Mouse (Mus musculus) inflammation-experienced regulatory T-cells, adult 6 months (primary cell): ENCODE data around the gene Wdr11. TPM values are rescaled to one million over a fixed set of nuclear protein-coding genes. Genes with fewer than 3 reads are reported as not detected.

ENCODE experiments used
- ATAC-seq: one replicate; pipeline ENCODE4 v1.8.0; 2017
- polyA plus RNA-seq, 3 experiments: library from polyadenylated mRNA; unstranded; fragments of 100-300 nt; shearing (Covaris generic); gene quantifications; one replicate each; pipeline ENCODE4 v1.2.1; 2017

Gene Wdr11
- polyA plus RNA-seq, 3 experiments from 2014 or later, result 19.2 to 29.0 (median 22.5) TPM

DNA sequence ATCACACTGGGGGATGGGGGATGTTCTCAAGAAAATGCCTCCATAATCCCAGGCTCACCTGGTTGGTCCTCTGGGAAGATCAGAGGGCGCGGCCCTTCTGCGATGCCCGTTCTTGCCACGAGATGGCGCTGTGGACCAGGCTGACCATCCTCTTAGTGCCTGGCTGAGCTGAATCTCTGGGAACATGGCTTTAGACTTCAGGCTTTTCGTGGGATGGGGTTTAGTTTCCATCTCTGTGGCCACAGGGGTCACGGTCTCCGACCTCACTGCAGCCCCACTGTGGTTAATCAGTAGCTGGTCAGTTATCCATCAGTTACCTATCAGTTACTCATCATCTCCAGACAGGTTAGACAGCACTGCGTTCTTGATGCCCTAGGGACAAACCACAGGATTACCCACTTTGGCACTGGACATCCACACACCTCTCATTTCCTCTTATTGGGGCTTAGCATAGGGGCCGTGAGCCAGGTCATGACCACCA lies 62.2 kb downstream of the Wdr11 start:
- ATAC-seq, result no peak

GRCm38 (mm10) chr7:129654923-129655322 lies 63.3 kb downstream of the Wdr11 start:
- ATAC-seq, result no peak

DNA sequence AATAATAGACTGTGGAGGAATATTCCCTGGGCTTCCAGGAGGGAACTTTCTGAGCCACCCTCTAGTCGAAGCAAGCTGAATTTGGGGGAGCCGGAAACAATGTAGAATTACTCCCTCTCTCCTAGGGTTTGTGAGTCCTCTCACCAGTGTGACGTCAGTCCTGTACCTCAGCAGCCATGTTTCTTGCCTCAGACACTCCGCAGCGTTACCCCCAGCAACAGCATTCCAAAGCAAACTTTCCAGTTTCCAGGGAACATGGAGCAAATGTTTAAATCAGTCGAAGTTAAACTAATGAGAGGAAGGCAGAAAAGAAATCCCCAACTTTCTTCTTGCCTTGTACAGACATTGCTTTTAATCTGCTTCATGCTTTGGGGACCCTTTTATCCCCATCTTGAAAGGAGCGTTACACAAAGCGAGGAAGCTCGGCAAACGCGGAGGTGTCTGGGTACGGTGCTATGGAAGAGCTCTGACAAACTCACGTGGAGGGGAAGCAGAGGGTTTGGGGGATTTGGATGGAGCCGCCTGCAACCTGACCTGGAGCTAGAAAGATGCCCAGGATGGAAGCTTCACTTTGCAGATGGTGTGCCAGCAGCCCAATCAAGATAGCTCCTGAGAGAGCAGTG lies 64.1 kb downstream of the Wdr11 start:
- no peak for ATAC-seq

DNA sequence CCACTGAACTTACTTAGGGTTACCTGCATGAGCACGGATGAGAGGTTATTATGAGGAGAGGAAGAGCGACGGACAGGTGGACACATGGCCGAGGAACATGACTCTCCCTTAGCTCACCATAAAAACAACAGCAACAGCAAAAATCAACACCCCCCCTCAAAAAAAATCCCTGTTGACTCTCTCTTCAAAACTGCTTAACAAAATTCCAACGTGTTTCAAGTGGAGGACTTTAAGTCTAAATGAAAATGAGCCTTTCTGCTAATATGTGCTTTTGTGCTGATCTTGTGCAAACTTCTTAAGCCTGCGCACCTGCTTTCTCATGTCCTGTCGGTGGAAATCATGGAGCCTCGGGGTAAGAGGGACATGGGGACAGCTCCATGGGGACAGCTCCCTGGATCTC lies 66.2 kb downstream of the Wdr11 start:
- ATAC-seq, result no peak

DNA sequence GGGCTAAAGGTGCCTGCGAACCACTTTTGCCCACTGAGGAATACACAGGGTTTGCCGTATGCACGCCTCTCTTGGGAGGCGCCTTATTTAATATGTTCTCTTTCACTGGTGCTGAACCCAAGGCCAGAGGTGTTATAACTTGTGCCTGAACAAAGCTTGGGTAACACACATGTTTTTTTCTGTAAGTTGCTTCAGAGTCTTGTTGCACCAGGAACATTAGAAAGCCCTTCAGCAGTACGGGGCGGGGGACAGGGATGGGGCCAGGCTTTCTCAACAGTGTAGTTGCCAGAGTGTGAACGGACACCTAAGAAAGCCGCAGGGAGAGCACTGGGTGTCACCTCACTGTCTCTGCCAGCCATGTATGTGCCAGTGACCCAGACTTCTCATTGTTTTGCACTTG lies 68.1 kb downstream of the Wdr11 start:
- no peak for ATAC-seq

- no peak for ATAC-seq
Observed at GRCm38 (mm10) chr7:129660546-129660945, 68.9 kb downstream of the Wdr11 start.

DNA sequence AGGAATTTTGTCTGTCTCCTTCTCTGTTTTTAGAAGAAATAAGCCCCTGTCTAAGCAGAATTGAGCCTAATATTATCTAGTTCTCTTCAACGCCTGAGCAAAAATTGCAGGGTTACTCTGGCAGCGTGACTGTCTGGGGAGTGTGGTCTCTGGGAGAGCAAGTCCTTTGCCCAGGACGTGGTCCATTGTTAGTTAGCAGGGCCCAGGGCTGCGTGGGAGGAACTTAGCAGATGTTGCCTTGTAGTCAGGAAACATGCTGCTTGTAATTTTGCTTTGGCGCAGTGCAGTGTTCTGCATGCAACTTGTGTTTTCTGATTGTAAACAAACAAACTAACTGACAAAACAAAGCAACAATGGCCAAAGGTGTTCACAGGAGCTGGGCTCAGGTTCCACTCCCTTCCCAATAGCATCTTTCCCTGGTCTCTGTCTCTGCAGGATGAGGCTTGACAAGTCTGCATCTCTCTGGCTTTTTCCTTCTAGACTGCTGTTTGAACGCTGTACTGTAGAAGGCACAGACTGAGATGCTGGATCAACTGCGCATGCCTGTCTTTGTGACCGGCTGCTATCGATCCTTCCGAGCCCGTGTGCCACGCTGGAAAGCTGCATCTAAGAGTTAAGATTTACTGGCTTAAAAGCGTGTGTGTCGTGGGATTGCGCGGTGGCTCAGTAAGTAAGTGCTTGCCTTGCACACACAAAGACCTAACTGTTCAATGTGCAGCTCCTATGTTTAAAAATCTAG lies 70.6 kb downstream of the Wdr11 start:
- ATAC-seq, result no peak

DNA sequence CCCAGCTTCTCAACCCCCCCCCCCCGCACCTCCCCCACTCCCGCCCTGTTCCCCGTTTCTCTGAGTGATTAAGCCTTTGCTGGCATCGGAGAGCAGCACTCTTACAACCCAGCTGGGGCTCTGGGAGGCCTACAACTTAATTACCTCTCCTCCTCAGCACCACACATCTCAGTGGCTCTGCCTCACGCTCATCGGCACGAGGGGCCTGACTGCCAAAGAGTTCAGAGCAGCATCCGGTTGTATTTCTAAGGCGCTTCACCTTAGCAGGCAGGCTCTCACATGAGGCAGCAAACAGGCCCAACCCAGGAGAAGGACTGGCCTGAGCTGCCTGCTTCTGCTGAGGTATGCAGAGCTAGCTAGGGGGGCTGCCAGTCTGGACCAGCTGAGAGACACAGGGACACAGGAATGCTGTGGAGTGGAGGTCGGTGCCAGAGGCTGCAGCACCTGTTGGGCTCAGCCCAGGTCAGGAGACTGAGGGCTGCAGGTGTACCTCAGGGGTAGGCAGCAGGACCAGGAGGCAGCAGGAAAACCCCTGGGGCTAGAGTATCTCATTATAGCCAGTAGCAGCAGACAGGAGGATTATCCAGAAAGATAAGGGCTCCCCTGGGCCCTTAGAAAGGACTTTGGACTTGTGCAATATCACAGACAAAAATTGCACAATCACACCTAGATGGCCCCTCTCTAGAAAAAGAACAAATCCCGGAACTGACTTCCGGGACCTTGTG lies 72.3 kb downstream of the Wdr11 start:
- no peak for ATAC-seq

GRCm38 (mm10) chr7:129665411-129665810 lies 73.7 kb downstream of the Wdr11 start:
- no peak for ATAC-seq

DNA sequence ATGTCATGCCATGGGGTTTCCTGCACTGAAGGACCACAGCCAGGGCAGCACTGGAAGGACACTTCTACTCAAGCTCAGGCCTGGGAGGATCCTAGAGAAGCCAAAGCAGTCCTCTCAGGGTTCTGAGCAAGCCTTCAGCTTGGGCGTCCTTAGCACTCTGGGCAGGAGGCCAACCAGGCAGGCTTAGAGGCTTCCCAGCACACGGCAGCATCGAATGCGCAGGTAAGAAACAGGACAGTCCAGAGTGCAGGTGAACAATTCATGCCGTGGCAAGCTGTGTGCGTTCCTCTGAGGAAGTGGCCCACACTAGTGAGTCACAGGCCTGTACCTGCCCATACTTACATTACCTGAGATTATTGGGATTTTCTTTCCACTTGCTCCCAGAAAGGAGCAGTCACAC lies 74.3 kb downstream of the Wdr11 start:
- no peak for ATAC-seq

DNA sequence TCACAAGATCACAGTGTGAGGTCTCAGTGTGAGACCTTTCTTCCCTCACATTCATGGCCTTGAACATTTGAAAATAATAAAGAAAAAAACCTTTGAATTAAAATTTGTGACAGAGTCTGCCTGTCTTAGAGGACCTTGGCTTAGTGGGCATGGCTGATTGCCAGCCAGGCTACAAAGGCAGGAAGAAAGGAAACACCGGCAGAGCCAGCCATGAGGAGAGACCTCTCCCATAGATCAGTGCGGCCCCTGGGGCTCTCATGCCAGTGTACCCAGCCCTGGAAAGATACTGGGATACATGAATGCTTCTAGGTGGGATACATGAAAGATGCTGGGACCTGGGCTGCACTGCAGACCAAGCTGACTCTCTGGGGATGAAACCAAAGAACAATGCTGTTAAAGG lies 74.9 kb downstream of the Wdr11 start:
- ATAC-seq, result no peak

- ATAC-seq, result no peak
Observed at GRCm38 (mm10) chr7:129670280-129670679, 78.6 kb downstream of the Wdr11 start.

DNA sequence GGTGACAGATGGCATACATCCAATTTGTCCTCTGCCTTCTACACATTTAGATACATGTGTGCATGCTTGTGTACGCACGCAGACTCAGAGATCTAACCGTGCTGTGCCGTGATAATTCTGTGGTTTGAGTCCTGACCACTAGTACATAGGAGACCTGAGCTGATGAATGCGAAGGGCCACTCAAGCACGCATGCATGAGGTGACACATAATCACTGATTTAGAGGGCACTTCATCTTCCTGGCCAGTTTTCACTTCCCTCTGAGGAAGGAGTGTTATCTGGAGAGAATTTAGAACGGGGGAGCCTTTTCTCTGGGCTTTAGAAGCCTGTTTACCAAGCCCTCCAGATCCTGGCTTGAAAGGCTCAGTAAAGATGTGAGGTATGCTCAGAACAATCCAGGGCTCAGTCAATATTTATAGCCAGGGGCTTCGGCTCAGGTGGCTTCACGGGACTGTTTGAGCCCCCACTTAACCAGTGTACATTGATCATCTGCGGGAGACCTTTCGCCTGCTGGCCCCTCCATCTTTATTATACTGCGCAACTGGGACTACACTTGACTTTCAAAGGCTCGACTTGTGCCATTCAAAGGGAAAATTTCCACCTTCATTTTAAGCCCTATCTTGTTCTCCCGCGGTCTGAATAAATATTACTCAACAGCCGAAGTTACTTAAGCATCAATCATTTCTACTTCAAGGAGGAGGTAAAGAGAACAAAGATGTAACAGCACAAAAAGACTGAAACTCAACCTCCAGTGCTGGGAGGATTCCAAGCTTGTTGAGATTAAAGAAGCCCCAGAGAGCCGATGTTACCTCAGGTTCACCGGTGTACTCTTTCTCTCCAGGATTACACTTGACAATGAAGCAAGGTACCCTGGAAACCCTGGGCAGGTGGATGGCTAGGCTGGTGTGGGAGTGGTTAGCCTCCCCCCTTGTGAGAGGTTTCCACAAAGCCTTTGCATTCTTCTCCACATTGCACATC lies 80.3 kb downstream of the Wdr11 start:
- ATAC-seq, result no peak

GRCm38 (mm10) chr7:129673776-129674175 lies 82.1 kb downstream of the Wdr11 start:
- no peak for ATAC-seq

- no peak for ATAC-seq
Observed at GRCm38 (mm10) chr7:129674558-129674957, 82.9 kb downstream of the Wdr11 start.

- no peak for ATAC-seq
Observed at GRCm38 (mm10) chr7:129675852-129676251, 84.2 kb downstream of the Wdr11 start.

GRCm38 (mm10) chr7:129677141-129677540 lies 85.5 kb downstream of the Wdr11 start:
- no peak for ATAC-seq

- no peak for ATAC-seq
Observed at GRCm38 (mm10) chr7:129678431-129678830, 86.8 kb downstream of the Wdr11 start.

GRCm38 (mm10) chr7:129678972-129679371 lies 87.3 kb downstream of the Wdr11 start:
- ATAC-seq, result no peak

DNA sequence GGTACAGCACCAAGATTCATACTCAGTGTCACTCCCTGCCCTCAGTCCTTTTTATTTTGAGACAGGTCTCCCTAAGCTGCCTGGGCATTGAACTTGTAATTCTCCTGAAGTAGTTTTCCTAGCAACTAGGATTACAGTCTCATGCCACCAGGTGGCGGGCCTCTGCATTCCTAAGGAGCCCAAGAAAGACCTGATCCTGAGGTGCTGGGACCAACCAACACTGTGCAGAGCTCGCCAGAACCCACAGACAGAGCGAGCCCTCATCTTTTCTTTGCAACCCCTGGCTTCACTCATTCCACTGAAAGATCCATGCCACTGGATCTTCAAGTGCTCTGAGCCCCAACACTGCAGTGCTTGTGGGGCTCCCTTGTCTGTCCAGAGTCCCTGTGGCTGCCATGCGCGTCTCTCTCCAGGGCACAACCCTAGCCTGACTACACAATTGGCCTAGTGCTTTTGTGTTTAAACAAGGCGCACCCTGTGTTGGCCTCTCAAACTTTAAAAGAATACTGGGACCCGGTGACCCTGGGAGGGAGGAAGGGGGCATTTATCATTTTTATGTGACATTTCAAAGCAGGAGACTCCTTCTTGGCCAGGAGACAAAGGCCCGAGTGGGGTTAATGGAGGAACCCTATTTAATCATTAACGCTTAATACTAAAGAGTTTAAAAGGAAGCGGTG lies 89.0 kb downstream of the Wdr11 start:
- ATAC-seq, result no peak

- ATAC-seq, result no peak
Observed at GRCm38 (mm10) chr7:129682525-129682924, 90.9 kb downstream of the Wdr11 start.

- ATAC-seq, result no peak
Observed at GRCm38 (mm10) chr7:129685326-129685725, 93.7 kb downstream of the Wdr11 start.
